Mouse (Mus musculus): ENCODE measurements around the gene Ugt1a5. TPM values are rescaled to one million over a fixed set of nuclear protein-coding genes. Genes with fewer than 3 reads are reported as not detected.

The Ugt1a5 gene
- polyA plus RNA-seq, 1 experiment = not detected

DNA sequence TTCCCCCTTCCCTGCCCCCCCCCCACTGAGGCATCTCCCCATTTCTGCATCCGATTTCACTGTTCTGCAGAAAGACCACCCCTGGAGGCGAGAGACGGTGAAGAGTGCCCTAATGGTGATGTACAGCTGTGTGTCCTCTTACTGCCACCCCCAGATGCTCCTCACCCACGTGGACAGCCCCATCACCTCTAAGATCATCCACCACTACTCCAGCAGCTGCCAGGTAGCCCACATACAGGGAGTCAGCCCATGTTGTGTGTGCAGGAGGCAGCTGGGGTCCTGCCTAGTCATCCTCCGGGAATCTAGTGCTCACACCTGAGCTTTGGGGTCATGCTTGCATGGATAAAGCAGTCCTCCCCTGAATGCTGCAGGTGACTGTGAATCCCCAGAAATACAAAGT lies 78.0 kb downstream of the Ugt1a5 start:
- Histone ChIP-seq H3K4me1 (ENCODE audit: control insufficient read depth, insufficient read depth, low read length) (no peaks in the 10 kb centered on the region), H3K27ac (ENCODE audit: insufficient read depth, low read depth, low read length) (no peak overlapping the region), H3K4me3 (ENCODE audit: insufficient read depth, low read depth, low read length) (no peak overlapping the region)
- 66% methylated on average over 5 of the region's 5 CpGs for WGBS
- no peak for TF ChIP-seq POLR2A (IDR thresholded peaks at IDR 0.05; ENCODE audit: insufficient read depth, low read depth, low read length)
- TF ChIP-seq CTCF (IDR thresholded peaks at IDR 0.05; ENCODE audit: insufficient read depth, low read depth, low read length) = no peak

DNA sequence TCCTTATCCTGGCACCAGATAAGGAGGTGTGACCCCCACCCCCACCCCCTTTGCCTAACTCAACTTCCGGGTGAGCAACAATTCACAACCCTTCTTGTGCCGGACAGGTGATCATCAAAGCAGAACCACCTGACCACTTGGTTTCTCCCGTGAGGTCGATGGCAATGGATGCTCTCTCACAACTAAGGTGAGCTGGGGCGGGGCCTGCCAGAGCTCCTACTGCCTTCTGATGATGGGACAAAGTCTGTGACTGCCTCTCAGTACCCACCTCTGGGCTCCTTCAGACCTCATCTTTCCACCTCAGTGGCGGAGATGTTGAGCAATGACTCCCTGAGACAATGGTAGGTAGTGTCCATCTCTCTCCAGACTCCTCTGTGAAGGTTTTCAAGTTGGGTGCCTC lies 80.1 kb downstream of the Ugt1a5 start:
- H3K27ac ChIP-seq (ENCODE audit: insufficient read depth, low read depth, low read length) = no peak overlapping the region
- WGBS = 80% methylated on average over 6 of the region's 6 CpGs
- TF ChIP-seq POLR2A (IDR thresholded peaks at IDR 0.05; ENCODE audit: insufficient read depth, low read depth, low read length) (no peak), CTCF (IDR thresholded peaks at IDR 0.05; ENCODE audit: insufficient read depth, low read depth, low read length) (no peak)
- H3K4me1 ChIP-seq (ENCODE audit: control insufficient read depth, insufficient read depth, low read length) = no peaks in the 10 kb centered on the region
- no peak overlapping the region for H3K4me3 ChIP-seq (ENCODE audit: insufficient read depth, low read depth, low read length)

DNA sequence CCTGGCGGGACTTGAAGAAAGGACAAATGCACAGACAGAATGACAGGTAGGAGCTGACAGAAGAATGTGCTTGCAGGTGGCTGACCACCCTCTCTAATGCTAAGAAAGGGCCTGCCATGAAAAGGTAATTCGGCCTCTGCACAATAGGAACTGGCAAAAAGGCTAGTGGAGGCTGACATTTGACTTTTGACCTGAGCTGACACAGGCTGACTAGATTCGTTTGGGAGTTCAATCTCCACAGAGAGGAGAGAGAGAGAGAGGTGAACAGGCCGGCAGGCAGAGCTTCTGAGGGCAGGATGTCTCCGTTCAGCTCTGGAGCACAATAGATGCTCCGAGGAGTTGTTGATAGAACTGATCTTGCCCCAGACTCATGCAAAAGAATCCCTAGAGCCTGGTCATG lies 80.6 kb downstream of the Ugt1a5 start:
- H3K4me1 ChIP-seq (ENCODE audit: control insufficient read depth, insufficient read depth, low read length) = no peaks in the 10 kb centered on the region
- 49% methylated on average over 6 of the region's 6 CpGs for whole genome bisulfite sequencing
- no peak overlapping the region for H3K4me3 ChIP-seq (ENCODE audit: insufficient read depth, low read depth, low read length)
- TF ChIP-seq CTCF (IDR thresholded peaks at IDR 0.05; ENCODE audit: insufficient read depth, low read depth, low read length) (no peak), POLR2A (IDR thresholded peaks at IDR 0.05; ENCODE audit: insufficient read depth, low read depth, low read length) (no peak)
- no peak overlapping the region for H3K27ac ChIP-seq (ENCODE audit: insufficient read depth, low read depth, low read length)

DNA sequence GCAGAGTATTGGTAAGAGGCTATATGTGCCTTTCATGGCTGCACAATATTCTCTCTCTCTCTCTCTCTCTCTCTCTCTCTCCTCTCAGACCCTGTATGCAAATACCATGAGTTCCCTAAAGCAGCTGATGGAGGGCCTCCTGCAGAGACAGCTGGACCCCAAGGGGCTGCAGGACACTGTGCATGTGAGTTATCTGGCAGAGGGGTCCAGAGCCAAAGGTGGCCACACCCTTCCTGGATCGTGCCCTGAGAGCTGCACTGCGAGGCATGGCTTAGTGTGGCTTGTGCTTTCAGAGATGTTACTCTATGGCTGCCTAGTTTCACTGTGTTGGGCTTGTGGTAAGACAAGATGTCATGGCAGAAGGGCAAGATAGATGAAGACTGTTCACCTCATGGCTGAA lies 81.8 kb downstream of the Ugt1a5 start:
- 42% methylated on average over 2 of the region's 2 CpGs for WGBS

DNA sequence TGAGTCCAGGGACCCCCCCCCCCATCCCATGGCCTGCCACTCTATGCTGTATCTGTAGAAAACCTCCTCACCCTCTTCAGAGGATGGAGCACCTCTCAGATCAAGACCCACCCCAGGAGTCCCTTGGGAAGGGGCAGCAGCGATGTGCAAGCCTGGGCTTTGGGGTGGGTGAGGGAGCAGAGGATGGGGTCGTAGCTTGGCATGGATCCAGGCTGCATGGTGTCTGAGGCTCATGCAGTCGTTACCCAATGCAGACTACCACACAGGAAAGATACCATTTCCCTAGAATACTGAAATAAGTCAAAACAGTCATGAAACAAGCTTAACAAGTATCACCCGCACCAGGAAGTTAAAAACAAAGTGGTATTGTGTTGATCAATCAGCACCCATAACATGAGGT lies 82.8 kb downstream of the Ugt1a5 start:
- no peak overlapping the region for H3K4me3 ChIP-seq (ENCODE audit: insufficient read depth, low read depth, low read length)
- no peak for TF ChIP-seq CTCF (IDR thresholded peaks at IDR 0.05; ENCODE audit: insufficient read depth, low read depth, low read length)
- TF ChIP-seq POLR2A (IDR thresholded peaks at IDR 0.05; ENCODE audit: insufficient read depth, low read depth, low read length) = no peak
- no peaks in the 10 kb centered on the region for H3K4me1 ChIP-seq (ENCODE audit: control insufficient read depth, insufficient read depth, low read length)
- 67% methylated on average over 4 of the region's 4 CpGs for WGBS
- no peak overlapping the region for H3K27ac ChIP-seq (ENCODE audit: insufficient read depth, low read depth, low read length)

More for the DNA sequence above, 81.8 kb downstream of the Ugt1a5 start:
- no peak for TF ChIP-seq POLR2A (IDR thresholded peaks at IDR 0.05; ENCODE audit: insufficient read depth, low read depth, low read length)
- no peak for TF ChIP-seq CTCF (IDR thresholded peaks at IDR 0.05; ENCODE audit: insufficient read depth, low read depth, low read length)
- Histone ChIP-seq H3K27ac (ENCODE audit: insufficient read depth, low read depth, low read length) (no peak overlapping the region), H3K4me1 (ENCODE audit: control insufficient read depth, insufficient read depth, low read length) (no peaks in the 10 kb centered on the region), H3K4me3 (ENCODE audit: insufficient read depth, low read depth, low read length) (no peak overlapping the region)

DNA sequence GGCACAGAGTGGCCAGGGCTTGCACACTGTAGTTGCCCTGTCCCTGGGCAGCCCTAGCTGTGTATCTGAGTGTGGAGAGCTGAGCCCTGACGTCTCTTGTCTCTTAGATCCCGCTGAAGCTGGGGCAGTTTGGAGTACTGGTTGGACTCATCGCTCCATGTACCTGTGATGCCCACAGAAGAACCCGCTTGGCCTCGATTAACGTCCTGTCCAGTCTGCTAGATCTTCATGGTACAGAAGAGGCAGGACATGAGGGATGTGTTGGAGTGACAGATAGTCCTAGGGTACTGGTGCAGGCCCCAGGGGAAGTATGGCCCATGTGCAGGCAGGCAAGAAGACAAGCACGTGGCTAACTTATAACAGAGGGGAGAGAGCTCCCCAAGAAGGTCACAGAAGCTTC lies 83.8 kb downstream of the Ugt1a5 start:
- Histone ChIP-seq H3K27ac (ENCODE audit: insufficient read depth, low read depth, low read length) (no peak overlapping the region), H3K4me1 (ENCODE audit: control insufficient read depth, insufficient read depth, low read length) (no peaks in the 10 kb centered on the region), H3K4me3 (ENCODE audit: insufficient read depth, low read depth, low read length) (no peak overlapping the region)
- TF ChIP-seq POLR2A (IDR thresholded peaks at IDR 0.05; ENCODE audit: insufficient read depth, low read depth, low read length) (no peak), CTCF (IDR thresholded peaks at IDR 0.05; ENCODE audit: insufficient read depth, low read depth, low read length) (no peak)
- 76% methylated on average over 7 of the region's 7 CpGs for WGBS

DNA sequence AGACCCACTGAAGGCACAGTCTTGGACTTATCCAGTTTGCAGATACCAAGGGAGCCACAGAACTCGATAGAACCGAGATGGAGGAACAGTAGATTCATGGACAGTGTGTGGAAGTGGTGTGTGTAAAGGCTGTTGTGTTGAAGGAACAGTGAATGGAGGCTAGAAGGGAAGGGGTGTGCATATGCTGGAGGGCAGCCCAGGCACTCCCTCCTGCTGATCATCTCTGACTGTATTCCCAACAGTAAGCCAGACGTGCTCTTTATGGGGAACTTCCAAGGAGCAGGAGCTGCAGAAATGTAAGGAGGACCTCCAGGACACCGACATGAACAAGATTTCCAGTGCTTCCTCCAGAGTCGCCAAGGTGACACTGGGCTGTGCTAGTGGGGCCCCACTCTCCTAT lies 84.2 kb downstream of the Ugt1a5 start:
- Histone ChIP-seq H3K27ac (ENCODE audit: insufficient read depth, low read depth, low read length) (no peak overlapping the region), H3K4me1 (ENCODE audit: control insufficient read depth, insufficient read depth, low read length) (no peaks in the 10 kb centered on the region), H3K4me3 (ENCODE audit: insufficient read depth, low read depth, low read length) (no peak overlapping the region)
- 83% methylated on average over 5 of the region's 5 CpGs for WGBS
- TF ChIP-seq CTCF (IDR thresholded peaks at IDR 0.05; ENCODE audit: insufficient read depth, low read depth, low read length) = no peak
- TF ChIP-seq POLR2A (IDR thresholded peaks at IDR 0.05; ENCODE audit: insufficient read depth, low read depth, low read length) = no peak

DNA sequence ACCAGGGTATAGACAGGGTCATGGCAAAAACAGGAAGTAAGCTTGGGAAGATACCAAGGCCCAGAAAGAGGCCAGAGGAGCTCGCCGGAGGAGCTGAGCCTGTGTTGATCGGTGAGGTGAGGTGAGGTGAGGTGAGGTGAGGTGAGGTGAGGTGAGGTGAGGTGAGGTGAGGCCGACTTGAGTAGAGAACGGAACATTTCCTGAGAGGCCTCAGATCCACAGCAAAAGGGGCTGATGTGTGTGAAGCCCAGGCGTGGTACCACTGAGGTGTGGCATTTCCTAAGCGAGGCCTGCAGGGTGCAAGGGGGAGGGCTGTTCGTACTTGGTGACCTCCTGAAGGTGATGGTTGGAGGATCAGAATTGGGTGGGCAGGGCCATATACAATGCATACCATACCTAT lies 87.3 kb downstream of the Ugt1a5 start:
- Histone ChIP-seq H3K4me3 (ENCODE audit: insufficient read depth, low read depth, low read length) (no peak overlapping the region), H3K4me1 (ENCODE audit: control insufficient read depth, insufficient read depth, low read length) (no peaks in the 10 kb centered on the region), H3K27ac (ENCODE audit: insufficient read depth, low read depth, low read length) (no peak overlapping the region)
- 75% methylated on average over 8 of the region's 8 CpGs for WGBS
- TF ChIP-seq POLR2A (IDR thresholded peaks at IDR 0.05; ENCODE audit: insufficient read depth, low read depth, low read length) (no peak), CTCF (IDR thresholded peaks at IDR 0.05; ENCODE audit: insufficient read depth, low read depth, low read length) (no peak)

DNA sequence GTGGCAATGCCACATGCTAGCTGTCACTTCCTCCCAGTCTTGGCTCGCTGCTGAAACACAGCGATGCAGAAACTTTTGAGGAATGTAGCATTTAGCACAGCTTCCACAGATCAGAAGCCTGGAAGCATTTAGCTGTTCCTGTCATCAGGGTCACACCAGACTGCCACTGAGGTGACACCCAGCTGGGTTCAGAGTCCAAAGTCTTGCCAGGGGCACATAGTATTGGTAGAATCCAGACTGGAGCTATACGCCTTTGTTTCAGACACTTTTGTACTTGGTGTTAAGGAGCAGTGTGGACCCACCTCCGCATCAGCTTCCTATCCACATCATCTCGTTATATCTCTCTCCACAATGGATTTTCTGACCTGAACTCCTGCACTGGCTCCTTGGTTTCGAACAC lies 87.7 kb downstream of the Ugt1a5 start:
- TF ChIP-seq CTCF (IDR thresholded peaks at IDR 0.05; ENCODE audit: insufficient read depth, low read depth, low read length) (no peak), POLR2A (IDR thresholded peaks at IDR 0.05; ENCODE audit: insufficient read depth, low read depth, low read length) (no peak)
- 74% methylated on average over 6 of the region's 6 CpGs for WGBS
- no peak overlapping the region for H3K27ac ChIP-seq (ENCODE audit: insufficient read depth, low read depth, low read length)

More for the DNA sequence above, 87.7 kb downstream of the Ugt1a5 start:
- no peaks in the 10 kb centered on the region for H3K4me1 ChIP-seq (ENCODE audit: control insufficient read depth, insufficient read depth, low read length)
- H3K4me3 ChIP-seq (ENCODE audit: insufficient read depth, low read depth, low read length) = no peak overlapping the region

Measured in olfactory bulb, adult 2 months (tissue).